Mouse (Mus musculus): Measurements from ENCODE around the gene Bag6.

- TF ChIP-seq CTCF (IDR thresholded peaks at IDR 0.05) (peak; percentile 12; the same call in 1 of the 2 replicates), POLR2A (IDR thresholded peaks at IDR 0.05; ENCODE audit: insufficient read depth, low read depth, low read length) (peak; percentile 65)
Observed at GRCm38 (mm10) chr17:35134801-35135590, at the start of gene Bag6.
